Mouse (Mus musculus) stomach, postnatal 0 days (tissue): ENCODE data around the gene Thrb.

Experiments
- CTCF ChIP-seq: IDR thresholded peaks from 2 replicates; pipeline ENCODE4 v1.5.1; 2016; ENCODE audit warnings: antibody characterized with exemption, low read depth, mild to moderate bottlenecking, moderate library complexity
- EP300 ChIP-seq: optimal IDR thresholded peaks from 2 replicates; pipeline ENCODE3; 2016; ENCODE audit warnings: antibody characterized with exemption

- TF ChIP-seq CTCF (no peak), EP300 (no peak)
Observed at GRCm38 (mm10) chr14:18003686-18004085, 343.6 kb downstream of the Thrb start.
